Mouse (Mus musculus) thymus, postnatal 25 days (tissue): ENCODE measurements around the gene Ssc5d.

ENCODE experiments used
- DNase-seq: peaks from one replicate; pipeline ENCODE4 v3.0.0; 2022

The Ssc5d gene

GRCm38 (mm10) chr7:4950561-4951342, 25.2 kb downstream of the Ssc5d start:
- DNase-seq: no peak

- no peak for DNase-seq
These were observed 28.3 kb downstream of the Ssc5d start for GRCm38 (mm10) chr7:4953815-4954445.

DNA sequence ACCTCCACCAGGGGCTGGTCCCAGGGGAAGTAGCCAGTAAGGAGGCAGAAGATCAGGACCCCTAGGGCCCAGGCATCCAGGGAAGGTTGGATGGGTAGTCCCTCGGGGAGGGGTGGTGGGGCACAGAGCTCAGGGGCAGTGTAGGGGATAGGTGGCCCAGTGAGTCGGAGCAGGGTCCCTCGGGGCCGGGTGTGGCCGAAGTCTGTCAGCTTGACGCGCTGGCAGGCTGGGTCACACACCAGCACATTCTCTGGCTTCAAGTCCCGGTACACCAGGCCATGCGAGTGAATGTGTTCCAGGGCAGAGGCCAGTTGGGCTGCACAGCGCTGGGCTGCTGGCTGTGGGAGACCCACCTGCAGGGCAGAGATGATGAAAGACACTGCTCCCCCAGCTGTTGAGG, 31.8 kb downstream of the Ssc5d start:
- DNase-seq: no peak

DNA sequence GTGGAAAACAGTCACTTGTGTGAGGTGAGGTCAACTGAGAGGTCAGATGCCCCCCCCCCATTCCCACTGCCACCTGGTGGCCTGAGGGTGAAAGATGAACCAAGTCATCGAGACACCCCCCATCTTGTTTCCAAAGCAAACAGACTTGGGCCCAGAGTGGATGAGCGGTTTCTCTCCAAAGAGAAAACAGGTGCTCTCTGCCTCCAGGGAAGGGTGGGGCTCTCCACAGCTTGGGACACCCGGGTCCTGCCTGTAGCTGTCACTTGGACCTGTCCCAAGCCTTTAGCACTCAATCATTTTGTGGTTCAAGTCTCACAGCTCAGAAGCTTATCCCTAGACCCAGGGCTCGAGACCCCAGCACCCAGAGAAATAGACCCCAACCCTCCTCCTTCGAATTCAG, 37.9 kb downstream of the Ssc5d start:
- DNase-seq: no peak

DNA sequence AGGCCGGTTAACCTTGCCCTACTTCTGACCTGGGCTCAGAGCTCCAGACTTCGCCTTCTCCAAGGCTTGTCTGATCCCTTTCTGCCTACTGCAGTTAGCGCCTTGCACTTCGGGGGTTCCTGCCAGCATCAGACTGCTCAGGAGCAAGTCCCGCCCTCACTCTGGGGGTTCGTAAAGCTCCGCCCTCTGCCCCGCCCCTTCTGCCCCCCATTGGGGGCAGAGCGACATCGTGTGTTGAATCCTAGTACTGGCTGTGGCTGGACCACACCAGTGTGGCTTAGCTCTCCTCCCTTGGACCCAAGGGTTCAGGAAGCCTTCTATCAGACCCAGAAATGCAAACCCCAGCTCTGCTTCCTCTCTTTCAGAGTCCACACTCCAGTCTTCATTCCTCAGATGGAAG, 38.7 kb downstream of the Ssc5d start, which contains the start of gene Sbk2:
Sbk2 (minus strand) TSS at position 135 of the 400 bp plus-strand sequence.
- DNase-seq: peak; percentile 87

- no peak for DNase-seq
These were observed 39.4 kb downstream of the Ssc5d start for GRCm38 (mm10) chr7:4964988-4965387.

GRCm38 (mm10) chr7:4971068-4971467, 45.5 kb downstream of the Ssc5d start, which contains the start of gene Sbk3:
Sbk3 (minus strand) TSS chr7:4971168.
- DNase-seq: no peak

- DNase-seq: no peak
These were observed 46.1 kb downstream of the Ssc5d start for GRCm38 (mm10) chr7:4971710-4972109.

DNA sequence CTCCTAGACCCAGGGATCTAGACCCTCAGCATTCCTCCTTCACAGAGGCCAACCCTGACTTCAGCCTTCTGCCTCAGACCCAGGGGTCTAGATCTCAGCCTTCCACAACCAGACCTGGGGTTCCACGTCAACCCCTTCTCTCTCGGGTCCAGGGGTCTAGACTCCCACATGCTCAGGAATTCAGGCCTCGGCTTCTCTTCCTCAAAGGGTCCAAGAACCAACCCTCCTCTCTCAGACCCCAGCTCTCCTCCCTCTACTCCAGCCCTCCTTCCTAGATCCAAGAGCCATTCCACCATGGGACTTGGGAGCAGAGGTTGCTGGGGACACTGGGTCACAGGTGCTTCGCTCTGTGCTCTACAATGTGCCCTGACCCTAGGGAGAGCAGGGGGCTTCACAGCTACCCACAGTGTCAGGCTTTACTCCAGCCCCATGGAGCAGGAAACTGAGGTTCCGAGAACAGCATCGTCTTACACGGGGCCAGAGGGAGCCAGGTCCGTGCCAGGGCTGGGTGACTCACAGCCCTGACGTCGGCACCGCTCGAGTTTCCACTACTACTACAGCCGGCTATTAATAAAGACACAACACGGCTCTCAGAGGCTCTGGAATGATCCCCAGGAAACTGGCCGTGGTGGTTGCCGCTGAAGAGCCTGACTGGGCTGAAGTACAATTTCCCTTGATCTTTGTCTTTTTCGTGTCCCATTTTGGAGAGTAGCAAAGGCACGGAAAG, 46.9 kb downstream of the Ssc5d start:
- no peak for DNase-seq

- no peak for DNase-seq
These were observed 49.9 kb downstream of the Ssc5d start for GRCm38 (mm10) chr7:4975455-4975854.

DNA sequence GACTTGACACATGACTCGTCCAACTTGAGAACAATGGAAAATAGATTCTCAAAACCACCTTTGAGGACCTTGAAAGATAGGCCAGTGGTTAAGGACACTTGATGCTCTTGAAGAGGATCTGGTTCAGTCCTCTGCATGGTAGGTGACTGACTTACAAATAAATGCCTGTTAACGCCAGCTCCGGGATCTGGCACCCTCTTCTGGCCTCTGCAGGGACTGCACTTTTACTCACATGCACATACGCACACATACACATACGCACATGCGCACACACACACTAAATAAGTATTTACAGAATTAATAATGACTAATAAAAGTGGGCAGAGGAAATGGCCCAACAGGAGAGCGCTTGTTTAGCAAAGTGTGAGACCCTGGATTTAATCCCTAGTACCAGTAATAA, 51.2 kb downstream of the Ssc5d start:
- DNase-seq: no peak

DNA sequence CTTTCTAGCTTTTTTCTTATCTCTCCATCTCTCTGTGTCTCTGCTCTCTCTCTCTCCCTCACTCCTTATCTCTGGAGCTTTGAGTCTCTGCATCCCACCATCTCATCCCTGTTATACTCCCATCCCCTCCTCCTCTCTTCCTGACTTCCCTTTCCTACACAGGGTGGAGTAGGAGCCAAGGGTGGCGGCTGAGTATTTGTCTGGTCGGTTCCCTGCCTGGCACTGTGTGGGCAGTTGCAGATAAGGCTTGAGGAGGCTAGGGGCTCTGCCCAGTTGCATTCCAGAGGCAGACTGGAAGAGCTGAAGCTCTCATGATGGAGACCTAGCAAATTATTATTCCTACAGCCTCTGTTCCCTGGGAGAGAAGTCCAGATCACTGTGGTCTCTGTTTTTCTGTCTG, 62.7 kb downstream of the Ssc5d start:
- DNase-seq: no peak

DNA sequence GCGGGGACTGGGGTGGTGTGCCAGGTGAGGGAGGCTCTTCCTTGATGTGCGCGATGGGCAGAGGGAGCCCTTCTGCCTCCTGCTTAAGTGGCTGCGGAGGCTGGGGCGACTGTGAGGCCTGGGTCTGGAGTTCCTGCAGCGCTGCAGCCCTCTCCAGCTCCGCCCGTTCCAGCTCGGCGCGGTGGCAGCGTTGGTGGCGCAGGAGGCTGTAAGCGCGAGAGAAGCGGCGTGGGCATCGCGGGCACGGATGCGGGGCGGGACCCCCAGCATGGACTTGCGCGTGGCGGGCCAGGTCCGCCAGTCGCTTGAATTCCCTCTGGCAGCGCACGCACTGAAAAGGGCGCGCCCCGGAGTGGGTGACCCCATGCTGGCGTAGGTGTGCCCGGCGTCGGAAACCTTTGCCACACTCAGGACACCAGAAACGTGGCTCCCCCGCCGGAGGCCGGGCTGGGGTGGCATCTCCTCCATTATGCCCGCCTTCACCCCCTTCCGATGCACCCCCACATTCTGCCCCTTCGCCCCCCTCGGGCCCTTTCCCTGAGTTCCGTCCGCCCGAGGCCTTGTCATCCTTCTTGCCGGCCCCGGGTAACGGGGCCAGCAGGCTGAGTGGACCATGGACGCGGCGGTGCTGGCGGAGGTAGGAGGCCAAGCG, 67.9 kb downstream of the Ssc5d start:
- DNase-seq: no peak

GRCm38 (mm10) chr7:4993999-4994788, 68.6 kb downstream of the Ssc5d start:
- DNase-seq: no peak
